Mouse (Mus musculus) A20 (cell line): Measurements from ENCODE around the gene Ccdc184.

ENCODE experiments used
- DNase-seq: peaks from one replicate; pipeline ENCODE4 v3.0.0-alpha.2; 2011; ENCODE audit warnings: low read depth, low spot score

Gene Ccdc184

GRCm38 (mm10) chr15:98155272-98155671, 11.7 kb upstream of the Ccdc184 start:
- no peak for DNase-seq

- DNase-seq = no peak
Measured at GRCm38 (mm10) chr15:98155944-98156343, 11.0 kb upstream of the Ccdc184 start.

GRCm38 (mm10) chr15:98157253-98157652, 9.7 kb upstream of the Ccdc184 start:
- no peak for DNase-seq

GRCm38 (mm10) chr15:98161026-98161805, 5.7 kb upstream of the Ccdc184 start:
- no peak for DNase-seq

- DNase-seq = no peak
Measured at GRCm38 (mm10) chr15:98162561-98162960, 4.4 kb upstream of the Ccdc184 start.

- DNase-seq = no peak
Measured at GRCm38 (mm10) chr15:98165525-98165924, 1.4 kb upstream of the Ccdc184 start, which contains the start of gene Asb8. Gene Asb8, minus strand, starts transcription at chr15:98165625.

GRCm38 (mm10) chr15:98167645-98168621, 975 bp downstream of the Ccdc184 start:
- DNase-seq = peak; percentile 30

GRCm38 (mm10) chr15:98168622-98169004, 1.7 kb downstream of the Ccdc184 start:
- DNase-seq = no peak

GRCm38 (mm10) chr15:98170365-98170764, 3.4 kb downstream of the Ccdc184 start:
- DNase-seq = no peak

- no peak for DNase-seq
Measured at GRCm38 (mm10) chr15:98170917-98171316, 4.0 kb downstream of the Ccdc184 start.

GRCm38 (mm10) chr15:98172113-98172512, 5.2 kb downstream of the Ccdc184 start:
- no peak for DNase-seq

GRCm38 (mm10) chr15:98173821-98174220, 6.9 kb downstream of the Ccdc184 start:
- DNase-seq = peak; percentile 62

- no peak for DNase-seq
Measured at GRCm38 (mm10) chr15:98177320-98177719, 10.4 kb downstream of the Ccdc184 start.

- peak; percentile 16 for DNase-seq
Measured at GRCm38 (mm10) chr15:98180567-98181131, 13.7 kb downstream of the Ccdc184 start.

- DNase-seq = peak; percentile 93
Measured at GRCm38 (mm10) chr15:98181132-98181711, 14.3 kb downstream of the Ccdc184 start.

GRCm38 (mm10) chr15:98181856-98182570, 15.1 kb downstream of the Ccdc184 start:
- DNase-seq = no peak

GRCm38 (mm10) chr15:98184456-98184855, 17.5 kb downstream of the Ccdc184 start:
- no peak for DNase-seq

- no peak for DNase-seq
Measured at GRCm38 (mm10) chr15:98195442-98195841, 28.5 kb downstream of the Ccdc184 start, which contains the start of gene Olfr288. Gene Olfr288, minus strand, starts transcription at chr15:98195542.

GRCm38 (mm10) chr15:98209676-98210075, 42.7 kb downstream of the Ccdc184 start:
- DNase-seq = no peak

- DNase-seq = no peak
Measured at GRCm38 (mm10) chr15:98213336-98213870, 46.4 kb downstream of the Ccdc184 start.

- DNase-seq = no peak
Measured at GRCm38 (mm10) chr15:98214130-98214529, 47.2 kb downstream of the Ccdc184 start.
